Mouse (Mus musculus): ENCODE measurements around the gene Tmem150a. TPM values are rescaled to one million over a fixed set of nuclear protein-coding genes. Genes with fewer than 3 reads are reported as not detected.

Gene Tmem150a
- polyA plus RNA-seq, 1 experiment from 2014 or later: 52.0 TPM

- H3K4me3 ChIP-seq (replicated peaks): no peak overlapping the region
- no peak overlapping the region for H3K9ac ChIP-seq
- H3K36me3 ChIP-seq (replicated peaks): peaks cover 100% of the 10 kb centered on the region
- no peak overlapping the region for H3K27ac ChIP-seq (replicated peaks)
- no peaks in the 10 kb centered on the region for H3K9me3 ChIP-seq (replicated peaks)
- 77% methylated on average over 4 of the region's 4 CpGs for WGBS (ENCODE audit: insufficient replicate concordance)
- ATAC-seq (ENCODE audit: insufficient read depth): no peak
- no peaks in the 10 kb centered on the region for H3K27me3 ChIP-seq
- peaks cover 4% of the 10 kb centered on the region for H3K4me1 ChIP-seq (replicated peaks)
- no peak overlapping the region for H3K4me2 ChIP-seq
Measured at GRCm38 (mm10) chr6:72330133-72330532, 25.1 kb upstream of the Tmem150a start.

- WGBS (ENCODE audit: insufficient replicate concordance): 69% methylated on average over 5 of the region's 5 CpGs
- Histone ChIP-seq H3K36me3 (replicated peaks) (peaks cover 100% of the 10 kb centered on the region), H3K4me1 (replicated peaks) (peaks cover 4% of the 10 kb centered on the region; the same call in 1 of the 2 replicates), H3K27me3 (no peaks in the 10 kb centered on the region), H3K9ac (no peak overlapping the region), H3K9me3 (replicated peaks) (no peaks in the 10 kb centered on the region), H3K27ac (replicated peaks) (no peak overlapping the region), H3K4me2 (no peak overlapping the region), H3K4me3 (replicated peaks) (no peak overlapping the region)
- ATAC-seq (ENCODE audit: insufficient read depth): no peak
Measured at GRCm38 (mm10) chr6:72333111-72333510, 22.1 kb upstream of the Tmem150a start.

- H3K9ac ChIP-seq: no peak overlapping the region
- no peak for ATAC-seq (ENCODE audit: insufficient read depth)
- H3K36me3 ChIP-seq (replicated peaks): peaks cover 70% of the 10 kb centered on the region
- H3K27ac ChIP-seq (replicated peaks): no peak overlapping the region
- no peak overlapping the region for H3K4me3 ChIP-seq (replicated peaks)
- peaks cover 41% of the 10 kb centered on the region for H3K4me1 ChIP-seq (replicated peaks)
- H3K27me3 ChIP-seq: no peaks in the 10 kb centered on the region
- WGBS (ENCODE audit: insufficient replicate concordance): 65% methylated on average over 2 of the region's 2 CpGs
- H3K9me3 ChIP-seq (replicated peaks): no peaks in the 10 kb centered on the region
- no peak overlapping the region for H3K4me2 ChIP-seq
Measured at GRCm38 (mm10) chr6:72340481-72340880, 14.8 kb upstream of the Tmem150a start.

- Histone ChIP-seq H3K27me3 (no peaks in the 10 kb centered on the region), H3K9me3 (replicated peaks) (no peaks in the 10 kb centered on the region), H3K9ac (peak overlapping the region; percentile 93), H3K4me1 (replicated peaks) (peaks cover 76% of the 10 kb centered on the region), H3K27ac (replicated peaks) (peak overlapping the region; percentile 93), H3K4me3 (replicated peaks) (peak overlapping the region; percentile 93), H3K36me3 (replicated peaks) (peaks cover 44% of the 10 kb centered on the region), H3K4me2 (peak overlapping the region; percentile 94)
- WGBS (ENCODE audit: insufficient replicate concordance): under 1% methylated on average over 42 of the region's 42 CpGs
- peak; percentile 66 for ATAC-seq (ENCODE audit: insufficient read depth)
Measured at GRCm38 (mm10) chr6:72344396-72345073, 10.7 kb upstream of the Tmem150a start.

GRCm38 (mm10) chr6:72345074-72345567 lies 10.1 kb upstream of the Tmem150a start, which contains the start of gene Usp39:
Usp39 (minus strand) TSS chr6:72345184.
- peak; percentile 83 for ATAC-seq (ENCODE audit: insufficient read depth)
- no peaks in the 10 kb centered on the region for H3K27me3 ChIP-seq
- H3K4me3 ChIP-seq (replicated peaks): peak within 1 kb of the TSS; percentile 93
- H3K27ac ChIP-seq (replicated peaks): peak within 1 kb of the TSS; percentile 93
- peak within 1 kb of the TSS; percentile 94 for H3K4me2 ChIP-seq
- H3K4me1 ChIP-seq (replicated peaks): peaks cover 78% of the 10 kb centered on the region
- H3K36me3 ChIP-seq (replicated peaks): peaks cover 44% of the 10 kb centered on the region
- H3K9me3 ChIP-seq (replicated peaks): no peaks in the 10 kb centered on the region
- peak within 1 kb of the TSS; percentile 93 for H3K9ac ChIP-seq
- under 1% methylated on average over 30 of the region's 30 CpGs for WGBS (ENCODE audit: insufficient replicate concordance)

GRCm38 (mm10) chr6:72345633-72346032 lies 9.6 kb upstream of the Tmem150a start:
- WGBS (ENCODE audit: insufficient replicate concordance): 13% methylated on average over 6 of the region's 6 CpGs

GRCm38 (mm10) chr6:72346261-72346660 lies 9.0 kb upstream of the Tmem150a start:
- H3K36me3 ChIP-seq (replicated peaks): peaks cover 46% of the 10 kb centered on the region
- peak overlapping the region; percentile 93 for H3K27ac ChIP-seq (replicated peaks)
- no peaks in the 10 kb centered on the region for H3K27me3 ChIP-seq
- H3K4me3 ChIP-seq (replicated peaks): peak overlapping the region; percentile 93; the same call in 1 of the 2 replicates
- no peak for ATAC-seq (ENCODE audit: insufficient read depth)
- H3K9ac ChIP-seq: peak overlapping the region; percentile 99; the same call in 1 of the 2 replicates
- H3K4me1 ChIP-seq (replicated peaks): peaks cover 81% of the 10 kb centered on the region
- peak overlapping the region; percentile 94 for H3K4me2 ChIP-seq
- 59% methylated on average over 4 of the region's 4 CpGs for WGBS (ENCODE audit: insufficient replicate concordance)
- H3K9me3 ChIP-seq (replicated peaks): no peaks in the 10 kb centered on the region

More at GRCm38 (mm10) chr6:72345633-72346032, 9.6 kb upstream of the Tmem150a start:
- Histone ChIP-seq H3K4me3 (replicated peaks) (peak overlapping the region; percentile 93), H3K9me3 (replicated peaks) (no peaks in the 10 kb centered on the region), H3K9ac (peak overlapping the region; percentile 93), H3K4me1 (replicated peaks) (peaks cover 80% of the 10 kb centered on the region), H3K27ac (replicated peaks) (peak overlapping the region; percentile 93), H3K27me3 (no peaks in the 10 kb centered on the region), H3K36me3 (replicated peaks) (peaks cover 46% of the 10 kb centered on the region), H3K4me2 (peak overlapping the region; percentile 94)
- ATAC-seq (ENCODE audit: insufficient read depth): no peak

- Histone ChIP-seq H3K36me3 (replicated peaks) (peaks cover 37% of the 10 kb centered on the region), H3K27me3 (no peaks in the 10 kb centered on the region), H3K9me3 (replicated peaks) (no peaks in the 10 kb centered on the region), H3K4me2 (peak within 1 kb of the TSS; percentile 94), H3K27ac (replicated peaks) (peak within 1 kb of the TSS; percentile 93), H3K9ac (peak within 1 kb of the TSS; percentile 99), H3K4me1 (replicated peaks) (peaks cover 83% of the 10 kb centered on the region), H3K4me3 (replicated peaks) (peak within 1 kb of the TSS; percentile 93)
- under 1% methylated on average over 68 of the region's 72 CpGs for WGBS (ENCODE audit: insufficient replicate concordance)
- ATAC-seq (ENCODE audit: insufficient read depth): peak; percentile 57
Measured at GRCm38 (mm10) chr6:72347166-72347941, 7.9 kb upstream of the Tmem150a start, which contains the start of gene 0610030E20Rik. 0610030E20Rik (plus strand) TSS chr6:72347317.

- Histone ChIP-seq H3K9ac (peak overlapping the region; percentile 99), H3K27ac (replicated peaks) (peak overlapping the region; percentile 93), H3K9me3 (replicated peaks) (no peaks in the 10 kb centered on the region), H3K4me3 (replicated peaks) (peak overlapping the region; percentile 93), H3K36me3 (replicated peaks) (peaks cover 32% of the 10 kb centered on the region), H3K4me1 (replicated peaks) (peaks cover 79% of the 10 kb centered on the region), H3K27me3 (peaks cover 4% of the 10 kb centered on the region; the same call in 1 of the 2 replicates), H3K4me2 (peak overlapping the region; percentile 94)
- ATAC-seq (ENCODE audit: insufficient read depth): no peak
- WGBS (ENCODE audit: insufficient replicate concordance): 61% methylated on average over 10 of the region's 10 CpGs
Measured at GRCm38 (mm10) chr6:72348411-72348810, 6.8 kb upstream of the Tmem150a start.

GRCm38 (mm10) chr6:72350214-72350613 lies 5.0 kb upstream of the Tmem150a start:
- peaks cover 80% of the 10 kb centered on the region for H3K4me1 ChIP-seq (replicated peaks)

More at GRCm38 (mm10) chr6:72350214-72350613, 5.0 kb upstream of the Tmem150a start:
- H3K27me3 ChIP-seq: peaks cover 22% of the 10 kb centered on the region
- H3K36me3 ChIP-seq (replicated peaks): peaks cover 32% of the 10 kb centered on the region
- WGBS (ENCODE audit: insufficient replicate concordance): 70% methylated on average over 2 of the region's 2 CpGs
- H3K9ac ChIP-seq: no peak overlapping the region
- no peak overlapping the region for H3K4me2 ChIP-seq
- H3K4me3 ChIP-seq (replicated peaks): no peak overlapping the region
- H3K9me3 ChIP-seq (replicated peaks): no peaks in the 10 kb centered on the region
- 0 out of 2 replicates have a peak overlapping the region, but pooled peaks have one; percentile 14 for H3K27ac ChIP-seq (replicated peaks)
- ATAC-seq (ENCODE audit: insufficient read depth): no peak
